Mouse (Mus musculus): ENCODE measurements around the gene Atad2b. TPM values are rescaled to one million over a fixed set of nuclear protein-coding genes. Genes with fewer than 3 reads are reported as not detected.

Atad2b gene
- total and polyA plus RNA-seq, 3 experiments: 9.9 to 44.3 (median 15.3) TPM

- peak; percentile 85 for DNase-seq (ENCODE audit: low read depth, low spot score)
- Histone ChIP-seq H3K4me3 (ENCODE audit: control insufficient read depth in 1 of 2, insufficient read depth in 1 of 2, low read depth in 2 of 2, low read length in 2 of 2) (peak overlapping the region; percentile 93 to 98), H3K79me2 (ENCODE audit: control insufficient read depth, insufficient read depth, low read length, poor library complexity) (peaks cover 43% of the 10 kb centered on the region), H3K4me1 (ENCODE audit: control insufficient read depth in 1 of 2, insufficient read depth in 2 of 2, low read length in 2 of 2) (peaks cover 9 to 10% of the 10 kb centered on the region in 2 experiments), H3K36me3 (ENCODE audit: control insufficient read depth in 1 of 2, insufficient read depth in 2 of 2, low read length in 2 of 2) (peaks cover 0 to 14% of the 10 kb centered on the region in 2 experiments; a peak in 2 of 4 replicates), H3K27me3 (ENCODE audit: control insufficient read depth in 1 of 2, insufficient read depth in 2 of 2, low read length in 2 of 2) (no peaks in the 10 kb centered on the region), H3K27ac (ENCODE audit: control insufficient read depth, low read depth, low read length) (peak overlapping the region; percentile 85), H3K9ac (ENCODE audit: control insufficient read depth, low read depth, low read length, poor library complexity, severe bottlenecking) (peak overlapping the region; percentile 98), H3K9me3 (replicated peaks; ENCODE audit: insufficient read depth, low read length) (no peaks in the 10 kb centered on the region)
- TF ChIP-seq POLR2A (IDR thresholded peaks at IDR 0.05; ENCODE audit: control insufficient read depth in 1 of 2, insufficient read depth in 1 of 2, low read depth in 1 of 2, low read length in 2 of 2, poor library complexity in 1 of 2): peak; percentile 20 to 70; a peak in 2 of 4 replicates
- peak; percentile 71; the same call in 1 of the 2 replicates for TF ChIP-seq CHD1 (IDR thresholded peaks at IDR 0.05; ENCODE audit: low read depth, low read length)
- TF ChIP-seq MXI1 (IDR thresholded peaks at IDR 0.05; ENCODE audit: low read depth, low read length): peak; percentile 79
- no peak for TF ChIP-seq RAD21 (IDR thresholded peaks at IDR 0.05; ENCODE audit: low read depth, low read length)
- TF ChIP-seq UBTF (IDR thresholded peaks at IDR 0.05; ENCODE audit: borderline replicate concordance, insufficient read depth, low read depth, low read length): no peak
- peak; percentile 46 for TF ChIP-seq NELFE (IDR thresholded peaks at IDR 0.05; ENCODE audit: low read depth, low read length)
- TF ChIP-seq TBP (IDR thresholded peaks at IDR 0.05; ENCODE audit: low read depth, low read length): peak; percentile 58; the same call in 1 of the 2 replicates
- no peak; a peak in 1 of 4 replicates for TF ChIP-seq EP300 (IDR thresholded peaks at IDR 0.05; ENCODE audit: low read depth in 1 of 2, low read length in 2 of 2)
- no peak for TF ChIP-seq MYC (IDR thresholded peaks at IDR 0.05; ENCODE audit: low read depth, low read length)
- no peak for TF ChIP-seq USF1 (IDR thresholded peaks at IDR 0.05; ENCODE audit: low read depth, low read length)
Observed at GRCm38 (mm10) chr12:4917805-4918591, 845 bp downstream of the Atad2b start.

DNA sequence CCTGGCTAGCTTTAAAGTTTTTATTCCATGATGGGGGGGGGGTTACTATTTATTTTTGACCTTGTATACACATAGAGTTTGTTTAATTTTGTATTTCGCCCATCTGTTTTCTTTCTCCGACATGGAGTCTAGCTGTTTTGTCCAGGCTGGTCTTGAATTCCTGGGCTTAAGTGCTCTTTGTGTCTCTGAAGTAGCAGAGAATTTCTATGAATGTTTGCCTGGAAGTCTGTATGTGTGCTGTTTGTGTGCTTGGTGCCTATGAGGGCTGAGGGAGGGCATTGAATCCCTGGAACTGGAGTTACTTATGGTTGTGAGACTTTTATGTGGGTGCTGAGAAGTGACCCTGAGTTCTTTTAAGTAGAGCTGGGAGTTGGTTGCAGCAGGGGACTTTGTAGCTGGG, 11.0 kb downstream of the Atad2b start:
- no peak for TF ChIP-seq ZC3H11A (IDR thresholded peaks at IDR 0.05; ENCODE audit: low read depth, low read length)
- no peak for TF ChIP-seq NRF1 (IDR thresholded peaks at IDR 0.05; ENCODE audit: insufficient read depth, low read depth, low read length, poor library complexity, severe bottlenecking)
- TF ChIP-seq SMC3 (IDR thresholded peaks at IDR 0.05; ENCODE audit: low read depth, low read length): no peak
- TF ChIP-seq MAZ (IDR thresholded peaks at IDR 0.05; ENCODE audit: low read depth, low read length): no peak
- TF ChIP-seq ELF1 (IDR thresholded peaks at IDR 0.05; ENCODE audit: low read depth, low read length): no peak
- TF ChIP-seq JUND (IDR thresholded peaks at IDR 0.05; ENCODE audit: low read depth, low read length): no peak
- no peak for TF ChIP-seq ZKSCAN1 (IDR thresholded peaks at IDR 0.05; ENCODE audit: low read depth, low read length)
- no peak for TF ChIP-seq MYB (IDR thresholded peaks at IDR 0.05; ENCODE audit: low read depth, low read length)
- no peak for TF ChIP-seq EP300 (IDR thresholded peaks at IDR 0.05; ENCODE audit: low read depth in 1 of 2, low read length in 2 of 2)
- TF ChIP-seq HCFC1 (IDR thresholded peaks at IDR 0.05; ENCODE audit: low read depth, low read length): no peak
- no peak for TF ChIP-seq BHLHE40 (IDR thresholded peaks at IDR 0.05; ENCODE audit: borderline replicate concordance, low read depth, low read length)
- H3K36me3 ChIP-seq (ENCODE audit: control insufficient read depth in 1 of 2, insufficient read depth in 2 of 2, low read length in 2 of 2): peaks cover 0 to 4% of the 10 kb centered on the region in 2 experiments; a peak in 2 of 4 replicates
- H3K79me2 ChIP-seq (ENCODE audit: control insufficient read depth, insufficient read depth, low read length, poor library complexity): peaks cover 32% of the 10 kb centered on the region
- H3K4me1 ChIP-seq (ENCODE audit: control insufficient read depth in 1 of 2, insufficient read depth in 2 of 2, low read length in 2 of 2): no peaks in the 10 kb centered on the region; a peak in 1 of 4 replicates
- no peaks in the 10 kb centered on the region for H3K27me3 ChIP-seq (ENCODE audit: control insufficient read depth in 1 of 2, insufficient read depth in 2 of 2, low read length in 2 of 2)
- no peak for DNase-seq (ENCODE audit: low read depth, low spot score)
- H3K9me3 ChIP-seq (replicated peaks; ENCODE audit: insufficient read depth, low read length): no peaks in the 10 kb centered on the region
- no peak overlapping the region for H3K27ac ChIP-seq (ENCODE audit: control insufficient read depth, low read depth, low read length)
- no peak overlapping the region for H3K9ac ChIP-seq (ENCODE audit: control insufficient read depth, low read depth, low read length, poor library complexity, severe bottlenecking)
- H3K4me3 ChIP-seq (ENCODE audit: control insufficient read depth in 1 of 2, insufficient read depth in 1 of 2, low read depth in 2 of 2, low read length in 2 of 2): no peak overlapping the region
